Mouse (Mus musculus) left cerebral cortex, postnatal 25 days (tissue): ENCODE results near the gene Col4a3bp. TPM values are rescaled to one million over a fixed set of nuclear protein-coding genes. Genes with fewer than 3 reads are reported as not detected.
"Not testable (repeated sequence)": the region's sequence is repeated elsewhere in the genome, so short reads cannot be mapped to it uniquely, and the experiment has no call there.

Source experiments
- DNase-seq, 2 experiments: peaks; one replicate each; pipeline ENCODE4 v3.0.0; 2022; ENCODE audit warnings: low spot score in 2 of 2, mixed read lengths in 1 of 2
- intact Hi-C: fragments of 180-260 bp; cut with DNase I; formaldehyde crosslinking; loops from one replicate; pipeline ENCODE4 v1.15.1; 2025
- total RNA-seq, 2 experiments: library from RNA; stranded (reverse); gene quantifications; 2 replicates each; pipeline ENCODE4 v1.2.3; 2021

The Col4a3bp gene
- total RNA-seq, 2 experiments from 2014 or later = 62.3 to 63.7 TPM

DNA sequence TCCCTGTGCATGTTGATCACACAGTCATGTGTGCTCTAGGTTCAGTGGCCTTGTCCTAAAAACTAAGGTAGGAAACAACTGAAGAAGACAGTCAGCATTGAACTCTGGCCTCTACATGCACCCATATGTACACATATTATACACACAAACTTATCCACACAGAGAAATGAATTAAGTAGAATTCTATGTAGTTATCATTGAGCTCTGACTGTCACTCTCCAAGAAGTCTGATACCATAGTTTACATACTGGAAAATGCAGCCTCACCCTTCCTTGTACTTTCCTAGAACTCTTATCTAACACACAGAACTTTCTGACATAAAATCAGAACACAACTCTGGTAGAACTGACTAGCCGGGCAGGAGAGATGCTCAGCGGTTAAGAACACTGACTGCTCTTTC lies 61.8 kb downstream of the Col4a3bp start:
- DNase-seq = no peak

DNA sequence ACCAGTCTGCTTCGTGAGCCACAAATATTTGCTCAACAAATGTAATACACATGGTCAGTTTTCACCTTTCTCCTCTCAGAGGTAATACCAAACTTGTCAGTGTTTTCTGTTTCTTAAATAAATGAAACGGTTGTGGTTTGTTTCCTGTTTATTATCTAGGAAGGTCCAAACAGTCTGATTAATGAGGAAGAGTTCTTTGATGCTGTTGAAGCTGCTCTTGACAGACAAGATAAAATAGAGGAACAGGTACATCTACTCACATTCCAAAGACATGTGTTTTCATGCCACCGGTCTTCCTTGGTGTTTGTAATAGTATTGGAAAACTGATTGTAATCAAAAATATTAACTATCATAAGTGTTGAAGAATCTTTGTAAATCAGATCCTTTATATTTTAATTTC lies 72.2 kb downstream of the Col4a3bp start:
- intact Hi-C loops = no loop called here

More for the DNA sequence above, 61.8 kb downstream of the Col4a3bp start:
- intact Hi-C loops = no loop called here

DNA sequence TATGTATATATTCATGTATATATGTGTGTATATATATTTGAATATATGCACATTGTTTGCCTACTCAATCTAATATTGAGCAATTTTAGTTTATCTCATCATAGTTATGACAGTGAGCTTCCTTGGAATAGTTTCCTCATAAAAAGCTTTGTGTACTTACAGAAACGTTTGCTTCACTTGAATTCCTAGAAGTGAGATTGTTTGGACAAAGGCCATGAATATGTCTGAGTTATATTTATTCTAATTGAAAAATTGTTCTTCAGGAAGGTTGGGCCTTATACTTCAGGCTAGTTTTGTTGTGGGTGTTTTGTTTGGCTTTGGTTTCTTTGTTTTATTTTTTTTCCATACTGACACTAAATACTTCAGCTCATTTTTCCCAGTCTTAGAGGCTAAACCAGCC lies 78.5 kb downstream of the Col4a3bp start:
- no peak for DNase-seq
- intact Hi-C loops = no loop called here

More for the DNA sequence above, 72.2 kb downstream of the Col4a3bp start:
- no peak for DNase-seq

DNA sequence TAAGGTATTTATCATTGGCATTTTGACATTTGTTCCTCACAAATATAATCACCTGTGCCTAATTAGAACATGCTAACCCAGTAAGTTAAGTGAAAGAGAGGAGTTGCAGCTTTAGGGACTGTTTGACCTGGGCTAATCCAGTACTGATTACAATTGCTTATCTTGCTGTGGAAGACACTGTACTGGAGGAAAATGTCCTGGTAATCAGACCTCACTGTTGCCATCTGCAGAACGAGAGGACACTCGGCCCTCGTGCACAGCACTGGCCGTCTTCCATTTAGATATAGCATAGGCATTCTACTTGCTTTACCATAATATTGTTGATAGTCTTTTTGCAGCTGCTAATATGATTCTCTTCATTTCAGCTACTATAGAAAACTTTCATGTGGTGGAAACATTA lies 88.0 kb downstream of the Col4a3bp start:
- DNase-seq = no peak
- intact Hi-C loops = no loop called here

DNA sequence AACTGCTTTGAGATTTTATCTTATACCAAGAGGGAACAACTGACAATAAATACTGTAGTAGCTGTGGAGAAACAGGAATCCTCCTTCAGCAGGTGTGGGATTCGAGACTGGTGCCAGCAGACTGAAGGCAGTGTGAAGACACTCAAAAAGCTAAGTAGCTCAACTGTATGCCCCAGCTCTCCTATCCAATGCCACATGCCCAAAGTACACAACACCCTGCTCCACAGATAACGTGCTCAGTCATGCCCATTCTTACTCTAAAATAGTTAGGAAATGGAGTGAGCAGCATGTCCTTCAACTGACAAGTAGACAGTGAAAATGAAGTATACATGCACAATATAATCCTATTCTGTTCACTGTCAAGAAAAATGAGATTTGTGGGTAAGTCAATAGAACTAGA lies 101.8 kb downstream of the Col4a3bp start:
- intact Hi-C loops = no loop called here
- no peak for DNase-seq

DNA sequence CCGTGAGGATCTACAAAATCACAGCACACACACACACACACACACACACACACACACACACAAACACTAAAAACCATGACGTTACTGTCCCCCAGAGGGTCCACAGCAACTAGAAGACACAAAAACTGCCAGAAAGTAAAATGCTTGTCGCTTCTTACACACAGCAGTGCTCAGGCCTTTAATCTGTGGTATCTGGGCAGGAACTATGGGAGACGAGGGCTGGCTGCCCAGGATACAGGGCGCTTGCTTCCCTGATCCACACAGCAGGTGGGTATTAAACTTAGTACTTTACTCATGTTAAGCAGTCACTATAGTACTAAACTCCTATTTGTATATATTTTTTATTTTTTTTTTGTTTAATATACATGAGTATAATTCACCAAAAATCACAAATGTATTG lies 103.4 kb downstream of the Col4a3bp start:
- intact Hi-C loops = no loop called here
- no peak for DNase-seq

DNA sequence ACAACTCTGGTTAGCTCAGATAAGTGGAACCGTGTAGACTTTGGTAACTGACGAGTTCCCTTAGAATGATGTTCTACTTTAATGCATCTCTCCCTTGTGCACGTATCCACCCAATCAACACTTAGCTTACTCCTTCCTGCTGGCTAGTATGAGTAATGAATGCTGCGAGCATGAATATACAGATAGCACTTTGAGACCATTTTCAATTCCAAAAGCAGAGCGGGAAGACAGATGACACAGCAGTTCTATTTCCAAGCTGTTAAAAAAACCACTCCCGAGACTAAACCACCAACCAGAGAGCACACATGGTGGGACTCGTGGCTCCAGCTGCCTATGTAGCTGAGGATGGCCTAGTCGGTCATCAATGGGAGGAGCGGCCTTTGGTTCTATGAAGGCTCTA lies 110.6 kb downstream of the Col4a3bp start:
- intact Hi-C loops = no loop called here
- DNase-seq = peak in 1 of 2 experiments; percentile 79

DNA sequence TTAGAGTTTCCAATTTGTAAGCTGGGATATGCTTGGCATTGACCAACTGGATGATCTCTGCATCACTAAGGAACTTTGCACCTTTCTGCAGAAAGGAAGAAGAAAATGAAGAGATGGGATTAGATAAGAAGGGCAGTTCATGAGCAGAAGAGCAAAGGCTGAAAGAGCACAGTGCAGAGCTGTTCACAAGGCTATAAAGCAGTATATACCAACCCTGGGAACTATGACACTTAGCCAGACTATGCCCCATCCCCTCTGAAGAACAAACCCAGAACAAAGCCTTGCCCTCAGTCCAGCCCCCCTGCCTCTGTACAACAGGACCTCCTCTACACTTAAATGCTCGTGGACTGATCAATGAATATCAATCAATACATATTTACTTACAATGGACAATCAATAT lies 114.3 kb downstream of the Col4a3bp start:
- intact Hi-C loops = no loop called here

DNA sequence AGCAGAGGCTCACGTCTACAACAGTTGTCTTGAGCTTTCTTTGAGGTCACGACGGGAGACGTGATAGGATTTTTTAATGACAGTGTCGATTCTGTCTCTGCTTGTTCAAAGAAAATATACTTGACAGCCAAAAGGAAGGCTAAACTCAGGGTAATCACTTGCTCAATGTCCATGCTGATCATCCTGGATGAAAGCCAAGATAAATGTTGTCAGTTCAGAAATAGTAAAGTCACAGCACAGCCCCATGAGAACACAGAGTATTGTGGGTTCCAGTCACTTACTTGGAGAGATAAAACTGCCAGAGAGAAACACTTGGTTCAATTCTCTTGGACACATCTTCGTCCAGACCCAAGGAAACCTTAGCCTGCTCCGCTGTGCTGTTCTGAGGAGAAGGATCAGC lies 116.5 kb downstream of the Col4a3bp start:
- intact Hi-C loops = no loop called here
- DNase-seq = no peak

More for the DNA sequence above, 114.3 kb downstream of the Col4a3bp start:
- no peak for DNase-seq

DNA sequence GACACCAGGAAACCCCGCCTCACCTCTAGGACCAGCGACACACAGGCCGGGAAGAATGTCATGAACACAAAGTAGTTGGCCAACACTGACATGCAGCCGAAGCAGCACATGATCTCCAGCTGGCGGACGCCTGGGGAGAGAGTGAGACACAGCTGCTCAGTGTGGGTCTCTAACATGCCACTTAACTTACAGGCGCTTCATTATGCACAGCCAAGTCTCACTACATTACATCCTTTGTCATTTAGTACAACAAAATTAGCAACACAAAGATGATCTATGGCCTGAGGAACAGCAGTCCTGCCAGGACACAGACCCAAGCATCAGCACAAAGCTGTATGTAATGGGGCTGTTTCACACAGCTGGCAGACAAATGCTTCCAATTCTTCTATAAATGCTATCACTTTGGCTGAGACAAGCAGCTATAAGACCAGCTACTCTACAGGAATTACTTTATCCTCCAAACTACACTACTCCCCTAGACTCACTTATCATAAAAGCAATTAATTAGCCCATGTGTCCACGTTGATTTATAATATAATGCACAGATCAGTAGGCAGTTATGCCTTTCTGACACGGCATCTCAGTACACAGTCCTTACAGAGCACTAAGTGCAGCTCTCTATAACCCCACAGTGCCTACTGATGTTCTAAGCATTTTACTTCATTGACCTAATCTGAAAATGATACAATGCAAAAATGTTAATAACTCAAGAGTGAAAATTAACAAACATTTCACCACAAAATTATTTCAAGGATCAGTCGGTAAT lies 117.9 kb downstream of the Col4a3bp start:
- no peak for DNase-seq
- intact Hi-C loops = loop anchor here (10.0 kb wide), 1 partner anchor 475 kb away; the partner anchor contains the start of genes Gfm2 and Nsa2

DNA sequence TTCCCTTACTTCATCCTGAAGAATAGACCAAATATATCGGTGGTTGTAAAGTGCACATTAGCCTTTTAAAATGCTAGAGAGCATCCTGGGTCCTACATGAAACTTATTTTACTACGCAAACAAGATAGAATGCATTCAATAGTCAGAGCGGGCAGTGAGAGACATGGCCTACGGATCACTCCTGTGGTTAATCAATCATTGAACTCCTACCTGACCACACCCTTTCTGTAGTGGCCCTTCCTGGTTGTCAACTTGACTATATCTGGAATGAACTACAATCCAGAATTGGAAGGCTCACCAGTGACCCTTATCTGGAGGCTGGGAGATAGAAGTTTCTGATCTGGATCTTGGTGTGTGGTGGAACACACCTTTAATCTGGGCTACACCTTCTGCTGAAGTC lies 120.7 kb downstream of the Col4a3bp start:
- not testable (repeated sequence) for DNase-seq
- intact Hi-C loops = loop anchor here (10.0 kb wide), 1 partner anchor 472 kb away; the partner anchor contains the start of genes Gfm2 and Nsa2

DNA sequence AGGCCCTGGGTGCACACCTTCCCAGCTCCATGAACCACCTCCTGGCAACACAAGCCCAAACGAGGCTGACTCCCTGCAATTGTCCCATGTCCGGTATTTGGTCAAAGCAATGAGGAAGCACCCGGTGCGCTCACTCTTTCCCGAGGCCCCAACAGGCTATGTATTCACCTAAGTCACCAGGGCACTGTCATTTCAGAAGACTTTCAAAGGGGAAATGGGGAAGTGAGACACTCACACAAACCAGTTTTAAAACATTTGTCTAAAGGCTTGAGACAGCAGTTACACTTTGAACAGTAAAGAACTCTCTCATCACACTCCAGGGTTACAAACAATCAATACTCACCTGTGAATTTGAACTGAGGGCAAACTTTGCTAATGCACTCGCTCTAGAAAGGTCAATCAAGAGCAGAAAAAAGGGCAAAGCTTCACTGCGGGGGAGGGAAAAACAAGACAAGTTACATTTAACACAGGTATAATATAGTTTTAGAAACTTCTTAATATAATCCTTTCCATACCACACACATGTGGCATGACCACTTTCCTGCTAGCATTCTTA lies 122.1 kb downstream of the Col4a3bp start:
- intact Hi-C loops = loop anchor here (10.0 kb wide), 1 partner anchor 470 kb away; the partner anchor contains the start of genes Gfm2 and Nsa2
- no peak for DNase-seq

DNA sequence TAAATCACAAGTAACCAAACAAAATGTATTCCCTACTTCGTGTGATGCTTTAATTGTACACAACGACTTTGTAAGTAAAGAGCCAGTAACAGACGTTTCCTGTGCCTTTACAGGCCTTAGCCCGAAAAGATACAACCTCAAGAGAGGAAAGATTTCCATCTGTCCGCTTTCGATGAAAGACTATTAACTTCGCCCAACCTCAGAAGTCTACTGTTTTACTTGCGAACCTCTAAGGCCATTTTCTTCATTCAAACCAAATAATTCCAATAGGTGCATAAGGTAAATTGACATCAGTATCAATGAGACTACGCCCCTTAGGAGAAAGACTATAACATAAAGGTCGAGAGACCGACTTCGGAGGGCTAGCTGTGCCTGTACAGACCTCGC lies 127.6 kb downstream of the Col4a3bp start:
- no peak for DNase-seq
- intact Hi-C loops = no loop called here

DNA sequence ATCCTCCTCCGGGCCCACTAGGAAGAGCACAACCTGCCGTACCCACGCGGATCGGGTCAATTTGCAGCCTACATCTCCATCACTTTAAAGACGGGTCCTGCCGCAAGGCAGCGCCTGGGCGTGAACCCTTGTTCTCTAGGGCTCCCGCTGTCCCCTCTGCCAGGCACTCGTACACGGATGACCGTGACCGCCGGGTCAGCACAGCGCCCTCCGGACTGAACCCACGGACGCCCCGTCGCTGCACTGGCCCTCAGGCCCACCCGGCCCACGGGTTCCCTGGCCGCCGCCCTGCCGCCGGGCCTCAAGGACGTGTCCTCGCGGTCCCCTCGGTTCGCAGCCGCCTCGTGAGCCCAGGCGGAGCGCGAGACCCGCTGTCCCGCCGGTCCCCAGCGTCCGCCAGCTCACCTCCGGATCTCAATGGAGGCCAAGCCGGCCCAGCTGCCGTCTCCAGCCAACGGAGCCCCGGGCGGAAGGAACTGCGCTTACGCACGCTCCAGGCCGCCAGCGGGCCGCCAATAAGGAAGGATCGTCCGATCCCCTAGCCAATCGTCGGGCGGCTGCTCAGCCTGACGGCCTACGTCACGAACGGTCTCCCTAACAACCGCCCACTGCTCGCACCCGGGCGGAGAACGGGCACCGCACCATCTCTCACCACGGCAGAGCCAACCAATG lies 128.1 kb downstream of the Col4a3bp start, which contains the start of gene Hmgcr:
Hmgcr (minus strand) TSS at position 531 of the 672 bp plus-strand sequence.
- intact Hi-C loops = no loop called here
- peak; percentile 99 to 100 for DNase-seq

DNA sequence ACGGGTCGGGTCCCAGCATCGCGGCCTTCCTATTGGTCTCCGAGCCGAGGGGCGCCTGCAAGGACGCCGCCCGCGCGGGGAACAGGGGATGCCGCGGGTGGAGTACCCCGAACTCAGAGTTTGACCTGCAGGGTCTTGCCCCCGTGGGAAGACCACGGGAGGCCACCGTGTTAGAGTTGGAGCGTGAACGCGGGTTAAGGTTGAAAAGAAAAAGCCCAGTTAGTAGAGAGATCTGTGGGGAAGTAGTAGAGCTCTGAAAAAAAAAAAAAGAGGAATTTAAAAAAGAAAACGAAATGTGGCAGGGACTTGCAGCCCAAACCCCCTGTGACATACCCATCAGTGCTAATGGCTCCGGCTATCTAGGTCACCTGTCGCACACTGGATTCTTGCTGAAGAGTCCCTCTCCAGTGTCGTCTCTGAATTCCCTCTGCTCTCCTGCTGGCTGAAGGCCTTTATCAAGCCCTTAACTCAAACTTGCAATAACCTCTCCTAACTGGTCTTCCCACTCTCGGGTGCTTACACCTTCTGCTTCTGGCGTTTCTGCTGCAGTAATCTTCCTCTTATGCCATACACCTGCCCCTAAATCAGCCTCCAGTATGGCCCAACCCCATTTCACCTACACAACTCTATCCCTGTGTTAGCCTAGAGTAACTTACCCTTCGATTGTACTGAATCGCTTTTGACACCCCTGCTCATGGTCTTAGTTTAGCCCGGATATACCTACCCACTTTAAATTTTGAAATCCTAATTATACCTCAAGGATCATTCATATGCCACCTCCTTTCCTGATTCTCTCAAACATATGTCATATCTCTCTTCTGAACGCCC lies 128.9 kb downstream of the Col4a3bp start:
- intact Hi-C loops = no loop called here
- DNase-seq = peak in 1 of 2 experiments; percentile 61

DNA sequence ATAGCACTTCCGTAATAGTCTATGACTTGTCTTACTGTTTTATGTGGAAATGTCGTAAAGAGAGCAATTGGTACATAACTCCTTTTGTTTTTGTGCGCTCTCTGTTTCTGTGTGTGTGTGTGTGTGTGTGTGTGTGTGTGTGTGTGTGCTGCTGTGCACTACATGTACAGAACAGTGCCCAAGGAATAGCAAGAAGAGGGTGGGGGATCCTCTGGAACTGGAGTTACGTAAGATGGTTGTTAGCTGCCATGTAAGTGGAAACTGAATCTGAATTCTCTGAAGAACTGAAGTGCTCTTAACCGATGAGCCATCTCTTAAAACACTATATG lies 129.5 kb downstream of the Col4a3bp start:
- DNase-seq = no peak
- intact Hi-C loops = no loop called here

DNA sequence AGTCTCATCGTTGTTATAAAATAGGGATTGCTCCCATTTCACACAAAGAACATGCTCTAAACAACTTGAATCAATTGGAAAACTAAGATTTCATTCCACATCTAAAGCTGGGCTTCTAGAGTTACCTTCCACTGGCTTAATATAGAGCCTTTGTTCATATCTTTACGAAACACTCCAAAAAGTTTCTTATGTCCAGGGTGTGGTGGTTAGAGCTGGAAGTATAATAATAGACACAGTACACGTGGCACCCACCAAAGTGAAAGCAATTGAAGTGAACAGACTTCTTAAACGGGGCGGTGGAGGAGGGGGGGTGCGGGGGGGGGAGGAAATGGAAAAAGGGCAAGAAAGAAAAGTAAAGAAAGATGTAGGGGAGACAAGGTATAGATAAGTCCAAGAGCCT lies 129.9 kb downstream of the Col4a3bp start:
- intact Hi-C loops = no loop called here
- DNase-seq = no peak

DNA sequence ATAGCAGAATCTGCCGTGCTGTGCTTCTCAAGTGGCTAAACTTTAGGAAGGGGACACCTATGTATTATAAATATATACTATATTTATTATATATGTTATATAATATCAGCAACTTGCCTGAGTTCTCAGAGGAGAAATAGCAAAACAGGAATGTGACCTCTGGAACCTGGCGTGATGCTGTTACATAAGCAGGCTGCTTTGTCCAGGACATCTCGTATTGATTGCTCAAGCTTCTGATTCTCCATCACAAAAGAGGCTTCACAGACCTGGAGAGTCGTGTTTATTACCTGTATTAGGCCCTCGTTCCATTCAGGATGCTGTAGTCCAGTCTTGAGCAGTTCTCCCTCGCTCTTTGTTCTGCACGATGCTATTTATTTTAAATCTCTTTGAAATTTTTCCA lies 131.4 kb downstream of the Col4a3bp start:
- no peak for DNase-seq
- intact Hi-C loops = no loop called here

DNA sequence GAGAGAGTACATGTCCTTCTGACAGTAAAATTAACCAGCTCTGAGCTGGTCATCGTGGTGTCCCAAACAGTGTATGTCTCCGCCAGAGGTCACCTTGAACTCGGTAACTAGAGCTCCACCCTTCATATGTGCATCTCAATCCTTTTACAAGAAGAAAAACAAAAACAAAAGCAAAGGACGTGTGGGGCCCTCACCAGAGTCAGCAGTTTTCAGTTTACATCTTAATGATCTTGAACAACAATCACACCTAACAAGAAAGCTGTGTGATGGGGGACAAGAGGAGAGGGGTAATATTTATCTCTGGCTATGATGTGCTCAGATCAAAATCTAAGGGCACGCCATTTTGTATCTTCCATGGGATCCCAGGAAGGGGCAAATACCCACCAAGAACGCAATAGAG lies 133.3 kb downstream of the Col4a3bp start:
- DNase-seq = no peak
- intact Hi-C loops = no loop called here

DNA sequence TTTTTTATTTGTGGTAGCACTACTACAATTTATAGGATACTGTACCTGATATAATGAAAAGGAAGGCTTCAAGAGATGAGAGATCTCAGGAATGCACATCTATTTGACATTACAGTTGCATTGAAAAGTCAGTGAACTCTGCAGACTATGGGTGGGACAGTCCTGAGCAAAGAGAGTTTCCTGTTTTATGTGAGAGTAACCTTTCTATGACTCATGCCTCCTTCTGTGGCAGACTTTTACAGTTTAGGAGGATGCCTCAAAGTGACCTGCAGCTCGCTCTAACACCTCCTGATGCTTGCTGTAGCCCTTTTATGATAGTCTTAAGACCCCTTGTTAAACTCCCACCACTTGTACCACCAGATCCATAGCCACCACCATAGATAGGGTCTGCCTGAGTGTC lies 134.7 kb downstream of the Col4a3bp start:
- DNase-seq = no peak

More for the DNA sequence above, 134.7 kb downstream of the Col4a3bp start:
- intact Hi-C loops = no loop called here
